Mouse (Mus musculus) stomach, embryonic 14.5 days (tissue): Measurements from ENCODE around the gene Krtap6-1. TPM values are rescaled to one million over a fixed set of nuclear protein-coding genes. Genes with fewer than 3 reads are reported as not detected.

Experiments used
- polyA plus RNA-seq: library from polyadenylated mRNA; unstranded; fragments of >200 nt; fragmentation: Nextera tagmentation; extraction: Ambion mirVana; gene quantifications from 2 replicates; pipeline ENCODE4 v1.2.1, GENCODE M21; 2014

Gene Krtap6-1
- polyA plus RNA-seq, 1 experiment from 2014 or later, result not detected

Other genes with a start within 250 kb of the Krtap6-1 start
- not detected in 2 replicates for gene Gm20741, start 219.5 kb upstream of the Krtap6-1 start, polyA plus RNA-seq
- not detected in 2 replicates for gene Krtap15, start 211.5 kb upstream of the Krtap6-1 start, polyA plus RNA-seq
- not detected in 2 replicates for gene Krtap14, start 205.6 kb upstream of the Krtap6-1 start, polyA plus RNA-seq
- not detected in 2 replicates for gene Krtap19-1, start 162.3 kb upstream of the Krtap6-1 start, polyA plus RNA-seq
- not detected in 2 replicates for gene Krtap19-2, start 157.4 kb upstream of the Krtap6-1 start, polyA plus RNA-seq
- gene Krtap19-3, start 153.7 kb upstream of the Krtap6-1 start, polyA plus RNA-seq, result not detected in 2 replicates
- gene Krtap19-4, start 146.6 kb upstream of the Krtap6-1 start, polyA plus RNA-seq, result not detected in 2 replicates
- not detected in 2 replicates for gene Krtap19-5, start 135.2 kb upstream of the Krtap6-1 start, polyA plus RNA-seq
- not detected in 2 replicates for gene Krtap19-9b, start 99.4 kb upstream of the Krtap6-1 start, polyA plus RNA-seq
- not detected in 2 replicates for gene Krtap16-3, start 68.8 kb upstream of the Krtap6-1 start, polyA plus RNA-seq
- gene Krtap22-2, start 20.9 kb upstream of the Krtap6-1 start, polyA plus RNA-seq, result not detected in 2 replicates
- not detected in 2 replicates for gene Gm10229, start 16.4 kb upstream of the Krtap6-1 start, polyA plus RNA-seq
- not detected in 2 replicates for gene Gm10228, start 9.8 kb downstream of the Krtap6-1 start, polyA plus RNA-seq
- gene Krtap6-5, start 16.2 kb downstream of the Krtap6-1 start, polyA plus RNA-seq, result not detected in 2 replicates
- not detected in 2 replicates for gene 1110025L11Rik, start 32.3 kb downstream of the Krtap6-1 start, polyA plus RNA-seq
- not detected in 2 replicates for gene Krtap6-3, start 52.3 kb downstream of the Krtap6-1 start, polyA plus RNA-seq
- gene Gm6358, start 109.2 kb downstream of the Krtap6-1 start, polyA plus RNA-seq, result not detected in 2 replicates
- gene Gm10061, start 119.4 kb downstream of the Krtap6-1 start, polyA plus RNA-seq, result not detected in 2 replicates
- gene Gm9789, start 126.3 kb downstream of the Krtap6-1 start, polyA plus RNA-seq, result not detected in 2 replicates
- not detected in 2 replicates for gene Gm7735, start 137.8 kb downstream of the Krtap6-1 start, polyA plus RNA-seq
- gene 1110057P08Rik, start 143.0 kb downstream of the Krtap6-1 start, polyA plus RNA-seq, result not detected in 2 replicates
- gene Krtap20-2, start 174.2 kb downstream of the Krtap6-1 start, polyA plus RNA-seq, result not detected in 2 replicates